Comparison of ENCODE assay signal across 8 mouse cellular contexts in the genomic region with DNA sequence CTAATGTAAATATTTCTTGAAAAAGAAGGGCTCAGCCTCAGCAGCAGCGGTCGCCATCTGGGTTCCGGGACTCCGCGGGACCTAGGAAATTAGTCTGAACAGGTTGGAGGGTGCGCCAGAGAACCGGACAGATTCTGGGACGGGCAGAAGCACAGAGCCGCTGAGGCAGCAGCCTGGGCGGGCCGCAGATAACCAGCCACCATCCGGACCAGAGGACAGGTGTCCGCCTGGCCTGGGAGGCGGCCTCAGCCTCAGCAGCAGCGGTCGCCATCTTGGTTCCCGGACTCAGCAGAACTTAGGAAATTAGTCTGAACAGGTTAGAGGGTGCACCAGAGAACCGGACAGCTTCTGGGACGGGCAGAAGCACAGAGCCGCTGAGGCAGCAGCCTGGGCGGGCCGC.
A peak's percentile ranks its signal among the peaks of the same experiment; 100 is the strongest.
DNase-seq lines count a peak whose midpoint lies in the region.

No protein-coding gene starts in this region.

- peak; percentile 23 to 43 for DNase-seq in adrenal gland, adult (ENCODE audit: inconsistent age in 2 of 2, low spot score in 1 of 2)
- DNase-seq in cerebellum, adult 9-10 months = peak; percentile 5
- peak; percentile 15 for DNase-seq in gastrocnemius, postnatal 10 days
- peak; percentile 2 for DNase-seq in kidney, adult 11 months
- DNase-seq in layer of hippocampus, postnatal 14 days (ENCODE audit: low spot score in 2 of 2) = peak; percentile 1 to 2
- peak; percentile 36 to 56 for DNase-seq in lung, postnatal 4 days
- DNase-seq in spleen, postnatal 14 days (ENCODE audit: low spot score in 2 of 2) = peak; percentile 29 to 57
- DNase-seq in urinary bladder, adult 2 months (ENCODE audit: low spot score) = peak; percentile 43

Comparison
In these comparisons a context has a peak if more than half of its experiments do, and no peak if none do; other contexts are left out.
1. Peak in every context shown above with its lines: DNase-seq.